Mouse (Mus musculus) mesoderm, embryonic 11.5 days (tissue): Measurements from ENCODE around the gene Grk3.

Source experiments
- DNase-seq: peaks from one replicate; pipeline ENCODE4 v3.0.0-alpha.2; 2012; ENCODE audit warnings: low read depth, low spot score

The Grk3 gene

GRCm38 (mm10) chr5:112936632-112937031, 79.0 kb downstream of the Grk3 start:
- DNase-seq = no peak

DNA sequence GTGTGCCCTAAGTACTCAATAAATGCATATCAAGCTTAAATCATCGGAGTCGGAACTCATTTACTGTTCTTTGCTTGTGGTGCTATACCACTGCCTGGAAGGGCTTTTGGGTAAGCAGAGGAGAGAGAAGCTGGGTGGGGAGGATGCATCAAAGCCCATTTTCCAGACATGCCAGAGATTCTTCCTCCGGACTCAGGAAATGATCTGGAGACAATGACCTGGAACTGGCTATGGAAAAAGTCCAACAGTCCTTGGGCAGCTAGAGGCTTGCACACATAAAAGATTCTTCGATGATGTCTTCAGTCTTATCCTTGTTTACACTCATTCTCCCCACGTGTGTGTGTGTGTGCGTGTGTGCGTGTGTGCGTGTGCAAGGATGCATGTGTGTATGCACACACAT, 80.2 kb downstream of the Grk3 start:
- DNase-seq = no peak

- DNase-seq = no peak
Observed at GRCm38 (mm10) chr5:112932878-112933567, 82.6 kb downstream of the Grk3 start.

DNA sequence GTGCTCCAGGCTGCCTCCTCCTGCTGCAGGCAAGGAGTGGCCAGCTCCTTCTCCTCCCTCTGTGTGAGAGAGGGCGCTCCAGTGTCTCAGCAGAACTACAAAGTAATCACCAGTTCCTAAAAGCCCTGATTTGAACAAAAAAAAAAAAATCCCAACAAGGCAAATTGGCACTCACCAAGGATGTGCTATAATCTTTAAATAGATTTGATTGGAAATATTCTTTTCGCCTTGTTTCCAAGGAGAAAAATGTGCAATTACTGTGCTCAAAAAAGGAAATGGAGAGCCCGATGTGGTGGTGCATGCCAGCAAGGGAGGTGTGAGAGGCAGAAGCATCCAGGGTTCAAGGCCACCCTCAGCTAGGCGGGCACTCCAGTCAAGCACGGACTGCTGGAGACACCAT, 83.7 kb downstream of the Grk3 start:
- no peak for DNase-seq

GRCm38 (mm10) chr5:112928201-112928881, 87.2 kb downstream of the Grk3 start:
- no peak for DNase-seq

DNA sequence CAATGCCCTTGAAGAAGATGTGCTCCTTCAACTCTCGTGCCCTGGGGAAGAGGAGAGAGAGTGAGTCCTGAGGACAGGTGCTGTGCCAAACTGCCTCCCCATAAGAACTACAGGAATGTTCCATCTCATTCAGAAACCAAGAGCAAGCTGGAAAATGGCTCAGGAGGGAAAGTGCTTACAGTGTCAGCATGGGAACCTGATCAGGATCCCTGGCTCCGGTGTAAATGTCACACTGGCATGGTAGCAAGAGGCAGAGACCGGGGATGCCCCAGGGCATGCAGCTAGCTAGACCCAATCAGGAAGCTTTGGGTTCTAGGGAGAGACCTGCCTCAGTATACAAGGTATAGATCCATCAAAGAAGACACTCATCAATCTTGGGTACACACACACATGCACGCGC, 90.2 kb downstream of the Grk3 start:
- no peak for DNase-seq

DNA sequence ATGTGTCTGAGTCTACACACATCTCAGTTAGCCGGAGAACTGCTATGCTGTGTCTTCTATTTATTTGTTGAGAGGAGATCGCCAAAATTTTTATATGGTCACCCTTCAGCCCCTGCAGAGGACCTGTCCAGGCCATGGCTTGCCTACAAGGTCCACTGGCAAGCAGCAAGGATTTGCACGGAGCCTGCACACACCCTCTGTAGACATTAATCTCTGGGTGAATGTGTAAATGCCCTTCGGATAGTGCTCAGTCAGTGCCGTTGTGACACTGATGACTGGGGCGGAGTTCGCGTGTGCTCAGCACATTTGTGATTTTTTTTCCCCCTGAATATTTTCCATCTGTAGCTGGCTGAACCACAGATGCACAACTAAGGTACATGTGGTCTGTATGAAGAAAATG, 90.8 kb downstream of the Grk3 start:
- DNase-seq = no peak

DNA sequence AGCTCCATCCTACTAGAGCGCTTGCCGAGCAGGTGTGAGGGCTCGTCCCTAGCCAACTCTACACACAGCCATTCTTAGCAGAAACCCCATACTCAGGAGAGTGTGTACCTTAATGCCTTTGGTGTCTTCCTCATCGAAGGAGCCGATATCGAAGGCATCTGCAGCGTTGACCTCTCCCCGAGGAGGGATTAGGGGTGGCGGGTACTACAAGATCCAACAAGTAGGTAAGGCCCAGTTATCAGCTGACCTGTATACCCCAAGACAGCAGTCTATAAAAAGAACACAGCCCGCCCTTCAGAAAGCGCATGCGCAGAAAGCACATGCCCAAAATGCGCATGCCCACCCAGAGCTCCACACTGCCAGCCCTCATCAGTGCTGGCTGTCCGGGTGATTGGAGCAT, 91.8 kb downstream of the Grk3 start:
- no peak for DNase-seq

DNA sequence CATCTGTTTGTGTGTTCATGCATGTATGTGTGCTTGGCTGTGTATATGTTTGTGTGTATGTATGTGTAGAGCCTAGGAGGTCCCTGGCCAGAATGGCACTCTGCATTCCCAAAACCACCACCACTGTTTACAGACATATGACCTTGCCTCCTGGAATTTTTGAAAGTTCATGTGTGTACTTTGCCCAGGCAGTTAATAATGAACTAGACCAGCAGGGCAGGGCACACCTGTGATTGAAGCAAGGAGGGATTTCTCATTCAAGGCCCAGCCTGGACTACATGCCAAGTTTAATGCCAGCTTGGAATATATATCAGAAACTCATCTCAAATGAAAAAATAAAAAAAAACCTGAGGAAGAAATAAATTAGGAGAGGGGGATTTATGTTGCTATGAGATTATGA, 93.7 kb downstream of the Grk3 start:
- no peak for DNase-seq

DNA sequence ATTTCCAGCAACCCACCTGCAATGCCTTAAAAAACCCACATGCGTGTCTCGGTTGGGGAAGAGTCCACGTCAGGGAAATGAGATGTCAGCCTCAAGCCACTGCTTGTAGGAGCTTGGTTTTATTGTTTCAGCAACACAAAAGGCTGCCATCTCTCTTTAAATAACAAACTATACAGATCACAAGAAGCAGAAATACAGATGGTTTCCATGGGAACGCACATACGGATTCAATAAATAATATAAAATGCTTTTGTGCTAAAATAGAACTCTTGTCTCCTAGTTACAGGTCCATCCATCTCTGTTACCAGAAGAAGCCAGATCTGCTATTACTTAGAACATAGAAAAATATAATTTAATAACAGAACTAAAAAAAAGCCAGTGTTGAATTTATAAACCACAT, 105.2 kb downstream of the Grk3 start:
- no peak for DNase-seq

DNA sequence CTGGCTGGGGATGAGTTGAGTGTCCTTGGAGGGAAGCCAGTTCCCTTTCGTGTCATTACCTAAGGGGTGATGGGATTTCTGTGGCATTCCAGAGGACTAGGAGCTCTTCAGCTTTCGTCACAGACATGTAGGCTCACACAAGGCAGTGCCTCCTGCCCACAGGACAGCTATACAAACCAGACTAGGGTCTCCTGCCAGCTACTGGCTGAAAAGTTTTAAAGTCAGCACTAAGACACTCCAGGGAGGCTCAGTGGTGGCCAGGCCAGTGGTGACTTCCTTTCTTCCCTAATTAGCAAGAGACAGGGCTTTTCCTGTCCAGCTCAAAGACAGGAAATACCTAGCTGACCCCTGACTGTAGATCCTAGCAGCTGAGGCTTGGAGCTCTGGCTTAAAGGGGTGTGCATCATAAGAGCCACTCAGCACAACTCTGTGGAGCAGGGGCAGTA, 107.4 kb downstream of the Grk3 start:
- DNase-seq = no peak

DNA sequence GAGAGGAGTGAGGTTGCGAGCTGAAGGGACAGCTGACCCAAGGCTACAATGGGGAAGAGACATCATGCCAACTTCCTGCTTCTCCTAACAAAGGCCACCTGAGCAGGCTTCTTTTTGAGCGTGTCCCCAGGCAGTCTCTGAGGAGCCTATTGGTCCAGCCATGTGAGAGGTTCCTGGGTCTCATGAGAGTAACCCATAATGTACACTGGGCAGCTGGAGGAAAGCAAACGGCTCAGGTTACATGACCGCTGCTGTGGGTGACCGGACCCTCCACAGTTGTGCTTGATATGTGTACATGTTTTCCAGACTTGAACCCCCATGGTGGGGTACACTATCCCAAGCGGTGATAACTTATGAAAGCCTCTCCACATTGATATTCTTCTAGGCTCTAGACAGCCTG, 108.1 kb downstream of the Grk3 start:
- DNase-seq = no peak

DNA sequence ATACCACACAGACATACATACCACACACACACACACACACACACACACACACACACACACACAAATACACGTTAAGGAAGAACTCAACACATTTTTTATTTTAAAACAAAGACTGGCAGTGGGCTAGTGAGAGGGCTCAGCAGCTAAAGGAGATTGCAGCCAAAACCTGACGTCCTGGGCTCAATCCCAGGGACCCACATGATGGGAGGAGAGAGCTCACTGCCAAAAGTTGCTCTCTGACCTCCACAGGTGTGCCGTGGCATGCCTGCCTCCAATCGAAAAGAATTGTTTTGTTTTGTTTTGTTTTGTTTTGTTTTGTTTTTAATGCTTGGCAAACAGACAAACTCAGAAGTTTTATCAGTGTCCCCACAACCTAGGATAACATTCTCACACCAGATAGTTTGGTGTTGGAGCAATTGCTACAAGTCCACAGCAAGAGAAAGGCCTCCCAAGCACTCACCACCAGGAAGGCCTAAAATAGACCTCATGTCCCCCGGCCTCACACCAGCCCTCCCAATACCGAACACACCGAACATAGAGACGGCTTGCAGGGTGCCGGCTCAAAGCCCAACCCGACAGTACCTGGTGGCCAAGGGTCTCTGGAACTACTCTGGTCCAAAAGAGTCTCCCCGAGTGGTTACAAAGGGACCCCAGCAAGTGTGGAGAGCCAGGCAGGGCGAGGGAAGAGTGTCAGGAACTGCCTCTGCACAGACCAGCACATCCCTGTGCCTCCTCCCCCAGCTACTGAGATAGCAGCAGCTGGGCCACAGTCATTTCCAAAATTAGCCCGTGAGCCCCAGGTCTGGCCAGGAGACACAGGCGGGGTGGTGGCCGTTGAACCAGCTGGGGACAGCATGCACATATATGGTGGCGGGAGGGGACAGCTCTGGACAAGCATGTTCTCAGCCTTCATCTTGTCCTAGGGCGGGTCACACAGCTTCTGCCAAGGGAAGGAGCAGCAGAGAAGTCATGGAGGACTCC, 119.6 kb downstream of the Grk3 start, which contains the start of gene Myo18b:
Myo18b (minus strand) TSS at position 689 of the 981 bp plus-strand sequence.
- no peak for DNase-seq

DNA sequence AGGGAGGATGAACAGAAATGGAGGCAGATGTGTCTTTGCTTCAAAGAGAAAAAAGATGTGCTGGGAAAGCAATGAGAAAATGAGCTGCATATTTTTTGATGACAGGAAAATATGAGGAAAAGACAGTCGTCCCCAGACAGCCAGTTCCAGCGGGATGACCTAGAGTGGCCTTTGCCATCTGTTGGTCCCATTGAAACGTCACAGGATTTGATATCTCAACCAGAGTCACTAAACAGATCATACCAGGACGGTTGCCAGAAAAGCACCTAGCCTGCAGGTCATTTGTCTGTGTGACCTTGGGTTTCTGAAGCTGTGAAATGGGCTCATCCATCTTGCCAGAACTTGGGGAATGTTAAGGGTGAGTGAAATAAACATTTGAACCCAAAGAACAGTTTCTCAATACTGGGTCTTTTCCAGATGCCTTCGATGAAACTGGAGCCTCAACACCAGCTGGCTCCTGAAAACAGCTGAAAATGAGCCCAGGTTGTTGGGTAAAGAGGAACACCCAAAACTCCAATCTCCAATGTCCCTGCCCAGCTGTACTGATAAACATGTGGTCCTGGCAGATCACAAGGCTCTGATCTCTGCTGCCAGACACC, 122.0 kb downstream of the Grk3 start:
- DNase-seq = no peak

DNA sequence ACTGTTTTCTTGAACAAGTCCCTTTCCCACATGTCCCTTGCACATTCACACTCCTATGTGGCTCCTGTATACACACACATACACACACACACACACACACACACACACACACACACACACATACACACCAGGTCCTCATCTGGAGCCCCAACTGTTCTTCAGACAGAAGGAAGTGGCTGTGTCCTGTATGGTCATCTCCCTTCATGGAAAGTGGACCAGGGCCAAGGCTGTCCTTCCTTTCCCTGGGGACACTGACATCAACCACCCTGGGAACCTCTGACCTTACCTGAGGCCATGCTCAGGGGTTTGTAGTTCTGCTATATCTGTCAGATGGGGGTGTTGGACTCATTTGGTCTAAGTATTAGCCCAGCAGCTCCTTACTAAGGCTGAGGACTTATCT, 123.2 kb downstream of the Grk3 start:
- DNase-seq = no peak

GRCm38 (mm10) chr5:112888651-112889050, 126.9 kb downstream of the Grk3 start:
- no peak for DNase-seq

- DNase-seq = no peak
Observed at GRCm38 (mm10) chr5:112886687-112887491, 128.7 kb downstream of the Grk3 start.

DNA sequence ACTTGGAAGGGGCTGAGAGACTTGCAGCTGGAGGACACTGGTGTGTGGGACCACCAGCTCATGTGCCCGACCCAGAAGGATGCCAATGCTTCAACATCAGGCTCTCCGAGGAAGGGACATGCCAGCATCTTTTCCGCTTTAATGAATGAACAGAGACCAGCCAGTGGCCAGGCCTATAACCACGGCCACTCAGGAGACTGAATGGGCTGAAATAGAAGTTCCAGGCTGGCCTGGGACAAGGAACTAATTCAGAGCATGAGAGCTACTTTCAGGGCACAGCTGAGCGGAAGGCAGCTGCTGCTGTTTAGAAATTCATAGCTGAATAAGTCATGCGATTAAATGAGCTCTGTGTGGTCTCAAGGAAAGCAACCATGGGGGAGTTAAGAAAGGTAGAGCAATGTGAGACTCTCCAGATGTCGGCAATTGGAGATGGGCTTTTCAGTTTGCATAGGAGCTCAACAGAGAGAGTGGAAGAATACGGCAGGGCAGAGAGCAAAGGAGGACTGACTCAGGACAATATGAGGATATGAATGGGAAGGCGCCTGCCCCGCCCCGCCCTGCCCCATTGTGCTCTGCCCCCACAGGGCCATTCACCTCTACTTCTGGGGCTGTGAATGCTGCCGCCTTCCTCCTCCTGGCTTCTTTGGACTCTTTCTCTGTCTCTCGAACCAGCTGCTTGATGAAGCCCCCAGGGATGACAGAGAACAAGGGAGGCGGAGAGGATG, 138.0 kb downstream of the Grk3 start:
- no peak for DNase-seq

DNA sequence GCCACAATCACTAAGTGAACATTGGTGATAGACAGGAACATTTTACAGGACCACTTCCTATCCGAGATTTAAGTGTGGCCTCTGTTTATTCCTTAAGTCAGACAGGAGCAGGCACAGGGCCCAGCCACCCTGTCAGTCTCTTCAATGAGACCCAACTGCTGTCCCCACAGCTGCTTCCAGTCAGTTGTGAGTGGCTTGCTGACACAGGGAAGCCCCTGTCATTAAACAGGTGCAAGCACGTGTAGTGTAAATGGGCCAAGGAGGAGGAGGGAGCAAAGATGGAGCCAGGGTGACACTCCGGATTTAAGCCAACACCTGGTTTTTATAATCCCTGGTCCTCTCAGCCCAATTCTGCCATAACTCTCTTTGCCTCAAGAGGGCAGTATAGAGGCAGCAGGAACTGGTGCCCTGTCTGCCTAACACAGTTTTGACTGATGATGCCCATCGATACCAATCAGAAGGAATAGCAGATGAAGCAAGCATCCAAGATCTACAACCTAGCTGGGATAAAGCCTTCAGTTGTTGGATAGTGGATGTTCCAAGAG, 138.7 kb downstream of the Grk3 start:
- DNase-seq = peak; percentile 57

GRCm38 (mm10) chr5:112872999-112873398, 142.6 kb downstream of the Grk3 start:
- no peak for DNase-seq
